Mouse (Mus musculus): ENCODE results near the gene Musk. TPM values are rescaled to one million over a fixed set of nuclear protein-coding genes. Genes with fewer than 3 reads are reported as not detected.
"Not testable (repeated sequence)": the region's sequence is repeated elsewhere in the genome, so short reads cannot be mapped to it uniquely, and the experiment has no call there.

Gene Musk
- 0.53 and 0.62 TPM in 2 replicates for polyA plus RNA-seq (2015; fragmentation: Nextera tagmentation; extraction: Ambion mirVana)

DNA sequence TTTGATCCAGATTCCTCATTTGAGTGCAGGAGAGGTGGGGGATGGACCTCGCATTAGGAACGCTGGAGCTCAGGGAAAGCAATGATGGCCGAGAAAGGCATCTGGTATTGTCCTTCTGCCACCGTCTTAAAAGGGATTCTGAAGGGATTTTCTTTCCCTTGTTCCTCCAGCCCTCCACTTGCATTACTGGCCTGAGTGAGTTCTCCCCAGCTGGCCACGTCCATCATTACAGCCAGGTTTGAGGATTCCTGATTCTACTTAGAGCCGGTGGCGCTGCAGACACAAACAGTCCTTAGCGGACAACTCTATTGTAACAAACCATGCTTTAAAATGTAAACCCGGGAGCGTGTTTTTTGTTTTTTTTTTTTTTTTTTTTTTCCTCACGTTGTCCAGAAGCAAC is at the start of gene Musk:
Musk (plus strand) TSS at position 274 of the 400 bp plus-strand sequence.
- no peak within 1 kb of the TSS for H3K4me3 ChIP-seq (replicated peaks)
- H3K27me3 ChIP-seq (replicated peaks): no peaks in the 10 kb centered on the region
- 60% methylated on average over 11 of the region's 11 CpGs for WGBS
- H3K9ac ChIP-seq: no peak within 1 kb of the TSS
- H3K4me2 ChIP-seq: peak within 1 kb of the TSS; percentile 24; the same call in 1 of the 2 replicates
- H3K9me3 ChIP-seq: no peaks in the 10 kb centered on the region
- no peak for ATAC-seq (ENCODE audit: insufficient read depth, low FRiP score, low read depth)
- H3K36me3 ChIP-seq: no peaks in the 10 kb centered on the region
- 0 out of 2 replicates have a peak, but pooled peaks cover 3% of the 10 kb centered on the region for H3K4me1 ChIP-seq
- peak within 1 kb of the TSS; percentile 38 for H3K27ac ChIP-seq

DNA sequence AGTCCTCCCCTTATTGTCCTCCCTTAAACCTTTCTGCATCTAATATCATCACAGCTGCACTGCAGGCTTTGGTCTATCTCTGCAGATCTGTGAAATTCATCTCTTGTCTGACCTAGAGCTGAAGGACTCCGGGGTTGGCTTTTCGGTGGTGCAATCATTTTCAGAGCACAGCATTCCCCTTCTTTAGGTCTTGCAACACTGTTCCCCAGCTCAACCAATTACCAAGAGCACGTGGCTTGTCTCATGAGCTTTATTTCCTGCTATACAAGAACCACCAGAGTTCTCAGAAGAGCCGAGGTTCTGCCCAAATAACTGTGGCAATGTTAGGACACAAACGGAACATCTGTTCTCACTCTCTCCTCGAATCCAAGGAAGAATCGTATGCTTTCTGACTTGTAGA is 45.3 kb upstream of the Musk start:
- H3K36me3 ChIP-seq: no peaks in the 10 kb centered on the region
- H3K4me3 ChIP-seq (replicated peaks): no peak overlapping the region
- ATAC-seq (ENCODE audit: insufficient read depth, low FRiP score, low read depth): no peak
- no peak overlapping the region for H3K27ac ChIP-seq
- no peaks in the 10 kb centered on the region for H3K27me3 ChIP-seq (replicated peaks)
- H3K9ac ChIP-seq: no peak overlapping the region
- no peaks in the 10 kb centered on the region for H3K4me1 ChIP-seq
- 76% methylated on average over 7 of the region's 7 CpGs for WGBS
- H3K9me3 ChIP-seq: no peaks in the 10 kb centered on the region
- no peak overlapping the region for H3K4me2 ChIP-seq

DNA sequence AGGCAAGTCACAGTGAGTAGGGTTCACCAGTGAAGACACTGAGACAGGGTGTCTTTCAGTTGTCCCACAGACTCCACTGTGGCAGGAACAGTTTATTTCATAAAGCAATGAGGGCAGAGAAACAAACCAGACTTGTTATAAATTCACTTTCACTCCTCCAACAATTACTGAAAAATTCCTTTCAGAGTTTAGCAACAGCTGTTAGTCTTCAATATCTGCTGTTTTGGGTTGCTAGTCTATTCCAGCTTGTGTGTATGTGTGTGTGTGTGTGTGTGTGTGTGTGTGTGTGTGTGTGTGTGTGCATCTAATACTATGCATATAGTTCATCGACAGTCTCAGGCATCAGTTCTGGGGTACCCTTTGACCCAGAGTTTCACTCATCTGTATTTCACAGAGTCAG is 40.2 kb upstream of the Musk start:
- Histone ChIP-seq H3K27ac (peak overlapping the region; percentile 58; the same call in 1 of the 2 replicates), H3K4me2 (no peak overlapping the region), H3K9ac (no peak overlapping the region), H3K9me3 (no peaks in the 10 kb centered on the region), H3K36me3 (no peaks in the 10 kb centered on the region), H3K27me3 (replicated peaks) (no peaks in the 10 kb centered on the region), H3K4me3 (replicated peaks) (no peak overlapping the region), H3K4me1 (no peaks in the 10 kb centered on the region)
- 39% methylated on average over 1 of the region's 1 CpGs for WGBS
- no peak for ATAC-seq (ENCODE audit: insufficient read depth, low FRiP score, low read depth)

DNA sequence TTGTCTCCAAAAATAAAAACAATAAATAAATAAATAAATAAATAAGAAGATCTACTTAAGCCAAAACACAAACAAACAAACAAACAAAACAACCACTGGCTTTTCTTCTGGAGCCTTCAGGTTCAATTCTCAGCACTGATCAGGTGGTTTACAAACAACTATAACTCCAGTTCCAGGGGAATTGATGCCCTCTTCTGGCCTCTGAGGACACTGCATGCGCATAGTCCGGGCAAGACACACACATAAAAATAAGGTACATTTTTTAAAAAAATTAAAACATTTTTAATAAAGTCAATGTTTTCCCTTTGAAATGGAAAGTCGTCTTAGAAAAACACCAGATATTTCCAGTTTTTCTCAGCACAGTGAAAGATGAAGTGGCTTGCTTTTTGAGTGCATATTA is 33.4 kb upstream of the Musk start:
- Histone ChIP-seq H3K27ac (no peak overlapping the region), H3K27me3 (replicated peaks) (no peaks in the 10 kb centered on the region), H3K4me1 (no peaks in the 10 kb centered on the region), H3K36me3 (no peaks in the 10 kb centered on the region), H3K4me3 (replicated peaks) (no peak overlapping the region), H3K9ac (no peak overlapping the region), H3K9me3 (no peaks in the 10 kb centered on the region), H3K4me2 (no peak overlapping the region)
- no peak for ATAC-seq (ENCODE audit: insufficient read depth, low FRiP score, low read depth)
- WGBS: 90% methylated on average over 3 of the region's 3 CpGs

DNA sequence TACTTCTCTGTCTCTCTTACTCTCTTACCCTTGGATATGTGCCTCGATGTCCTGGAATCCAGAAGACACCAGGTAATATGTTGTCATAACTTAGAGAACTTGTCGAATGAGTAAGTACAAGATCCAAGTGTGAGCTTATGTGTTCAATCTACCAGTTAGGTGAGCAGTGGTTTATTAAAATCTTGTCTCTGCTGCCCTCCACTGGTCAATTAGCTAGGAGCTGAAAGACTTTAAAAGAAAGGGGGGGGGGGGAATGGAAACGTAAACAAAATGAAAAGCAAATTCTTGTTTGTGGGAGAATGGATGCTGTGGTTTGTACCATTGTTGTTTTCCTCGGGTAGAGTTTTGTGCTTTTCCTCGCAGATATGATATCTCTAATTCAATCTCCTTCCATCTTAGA is 32.4 kb upstream of the Musk start:
- no peaks in the 10 kb centered on the region for H3K27me3 ChIP-seq (replicated peaks)
- no peaks in the 10 kb centered on the region for H3K36me3 ChIP-seq
- H3K4me2 ChIP-seq: no peak overlapping the region
- no peaks in the 10 kb centered on the region for H3K9me3 ChIP-seq
- no peaks in the 10 kb centered on the region for H3K4me1 ChIP-seq
- no peak for ATAC-seq (ENCODE audit: insufficient read depth, low FRiP score, low read depth)
- no peak overlapping the region for H3K27ac ChIP-seq
- WGBS: 26% methylated on average over 5 of the region's 5 CpGs
- no peak overlapping the region for H3K4me3 ChIP-seq (replicated peaks)
- H3K9ac ChIP-seq: no peak overlapping the region

DNA sequence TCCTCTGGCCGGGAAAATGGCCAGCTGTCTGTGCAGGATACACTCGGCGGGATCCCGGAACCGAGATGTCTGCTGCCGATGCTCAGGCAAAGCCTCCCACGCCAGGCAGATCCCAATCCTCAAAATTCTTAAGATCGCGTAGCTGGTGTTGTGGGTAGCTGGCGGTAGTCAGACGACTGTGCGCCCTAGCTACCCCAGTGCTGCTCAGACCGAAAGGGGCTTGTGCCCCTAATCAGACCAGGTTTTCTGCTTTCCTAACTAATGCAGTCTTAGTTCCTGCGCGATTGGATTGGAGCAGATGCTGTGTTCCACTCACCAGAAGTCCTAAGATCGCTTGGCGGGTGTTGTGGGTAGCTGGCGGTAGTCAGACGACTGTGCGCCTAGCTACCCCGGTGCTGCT is 25.0 kb upstream of the Musk start:
- not testable (repeated sequence) for H3K27ac ChIP-seq; H3K4me2 ChIP-seq; H3K4me3 ChIP-seq (replicated peaks); H3K27me3 ChIP-seq (replicated peaks); H3K36me3 ChIP-seq; H3K9me3 ChIP-seq; H3K4me1 ChIP-seq; H3K9ac ChIP-seq; ATAC-seq (ENCODE audit: insufficient read depth, low FRiP score, low read depth)
- 94% methylated on average over 21 of the region's 21 CpGs for WGBS

DNA sequence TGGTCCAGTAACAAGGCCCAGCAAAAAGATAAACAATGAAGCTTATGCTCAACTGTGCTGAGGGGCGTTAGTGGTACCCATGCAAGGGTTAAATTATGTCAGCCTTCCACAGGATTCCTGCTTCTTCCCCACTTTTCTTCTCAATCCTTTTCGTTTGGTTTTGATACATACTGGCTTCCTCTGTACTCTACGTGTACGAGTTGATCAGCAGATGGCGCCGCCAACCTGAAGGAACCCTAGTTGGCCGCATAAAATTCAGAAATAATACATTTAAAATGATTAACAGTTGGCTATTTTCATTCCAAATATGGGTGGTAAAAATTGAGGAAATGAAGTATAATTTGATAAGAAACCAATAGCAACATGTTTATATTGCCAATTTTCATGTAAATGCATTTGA is 19.5 kb upstream of the Musk start:
- H3K36me3 ChIP-seq: no peaks in the 10 kb centered on the region
- H3K27ac ChIP-seq: no peak overlapping the region
- no peaks in the 10 kb centered on the region for H3K9me3 ChIP-seq
- WGBS: 40% methylated on average over 7 of the region's 7 CpGs
- ATAC-seq (ENCODE audit: insufficient read depth, low FRiP score, low read depth): no peak
- no peaks in the 10 kb centered on the region for H3K4me1 ChIP-seq
- no peak overlapping the region for H3K9ac ChIP-seq
- no peak overlapping the region for H3K4me3 ChIP-seq (replicated peaks)
- no peaks in the 10 kb centered on the region for H3K27me3 ChIP-seq (replicated peaks)
- H3K4me2 ChIP-seq: no peak overlapping the region

DNA sequence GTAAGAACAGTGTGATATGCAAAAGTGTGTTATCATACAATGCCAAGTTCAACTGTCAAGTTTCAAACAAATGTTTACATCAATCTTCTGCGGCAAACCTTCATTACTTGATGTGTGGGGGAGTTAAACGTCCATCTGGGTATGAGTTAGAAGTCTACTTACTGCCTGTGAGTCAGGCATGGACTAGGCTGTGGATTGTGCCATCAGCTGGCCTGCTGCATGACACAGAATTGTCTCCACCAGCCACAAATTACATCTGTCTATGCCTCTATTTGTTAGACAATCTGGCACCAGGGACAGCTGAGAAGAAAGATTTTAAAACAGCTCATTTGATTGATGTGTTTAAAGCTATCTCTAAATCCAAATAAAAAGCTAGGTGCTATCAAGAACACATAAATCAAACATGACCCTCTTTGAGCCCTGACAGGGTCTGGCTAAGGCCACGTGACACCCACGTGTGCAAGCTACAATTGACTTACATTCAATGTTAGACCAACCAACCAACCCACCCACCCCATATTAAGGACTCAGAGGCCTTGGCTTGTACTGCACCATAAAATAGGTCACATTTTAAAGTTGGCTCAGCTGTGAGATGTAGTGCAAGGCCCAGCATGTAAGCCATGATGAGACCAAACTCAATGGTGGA is 16.7 kb upstream of the Musk start:
- Histone ChIP-seq H3K4me3 (replicated peaks) (no peak overlapping the region), H3K4me1 (no peaks in the 10 kb centered on the region), H3K4me2 (no peak overlapping the region), H3K27ac (no peak overlapping the region), H3K9me3 (no peaks in the 10 kb centered on the region), H3K27me3 (replicated peaks) (no peaks in the 10 kb centered on the region), H3K9ac (no peak overlapping the region), H3K36me3 (no peaks in the 10 kb centered on the region)
- no peak for ATAC-seq (ENCODE audit: insufficient read depth, low FRiP score, low read depth)
- WGBS: 39% methylated on average over 4 of the region's 4 CpGs

DNA sequence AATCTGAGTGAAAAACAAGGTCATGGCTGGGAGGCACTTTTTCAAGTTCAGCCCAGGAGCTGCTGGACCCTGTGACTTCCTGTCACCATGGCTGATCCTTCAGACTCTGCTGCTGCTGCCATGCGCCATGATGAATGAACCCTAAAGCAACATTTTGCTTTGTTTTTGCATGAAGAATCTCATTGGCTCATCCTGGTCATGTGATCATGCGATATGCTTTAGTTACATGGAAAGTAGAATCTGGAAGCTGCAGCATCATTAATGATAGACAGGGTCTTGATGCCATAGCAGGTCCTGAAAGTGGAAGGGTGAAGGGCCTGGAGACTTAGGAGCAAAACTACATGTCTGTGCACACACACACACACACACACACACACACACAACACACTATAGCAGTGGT is 15.8 kb upstream of the Musk start:
- ATAC-seq (ENCODE audit: insufficient read depth, low FRiP score, low read depth): no peak
- H3K4me1 ChIP-seq: no peaks in the 10 kb centered on the region
- no peaks in the 10 kb centered on the region for H3K36me3 ChIP-seq
- H3K27ac ChIP-seq: no peak overlapping the region
- no peak overlapping the region for H3K9ac ChIP-seq
- 86% methylated on average over 2 of the region's 2 CpGs for WGBS
- no peak overlapping the region for H3K4me2 ChIP-seq
- no peaks in the 10 kb centered on the region for H3K27me3 ChIP-seq (replicated peaks)
- H3K9me3 ChIP-seq: no peaks in the 10 kb centered on the region
- H3K4me3 ChIP-seq (replicated peaks): no peak overlapping the region

DNA sequence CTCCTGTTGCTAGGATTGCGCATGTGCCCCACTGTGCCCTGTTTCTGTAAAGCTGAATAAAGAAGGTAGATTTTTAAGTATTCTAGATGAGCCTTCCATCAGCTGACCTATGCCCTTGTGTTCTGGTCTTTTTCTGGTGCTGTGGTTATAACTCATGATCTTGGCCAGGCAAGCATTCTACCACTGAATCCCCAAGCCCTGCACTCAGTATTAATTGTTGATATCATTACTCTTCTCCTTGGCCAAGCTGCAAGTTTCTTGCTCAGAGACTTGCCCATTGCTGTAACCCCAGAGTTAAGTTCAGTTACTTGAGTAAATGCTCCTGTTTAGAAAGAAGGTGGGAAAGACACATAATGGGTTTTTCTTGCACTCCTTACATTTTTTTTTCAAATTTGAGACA is 14.8 kb upstream of the Musk start:
- no peak for ATAC-seq (ENCODE audit: insufficient read depth, low FRiP score, low read depth)
- H3K36me3 ChIP-seq: no peaks in the 10 kb centered on the region
- no peak overlapping the region for H3K4me2 ChIP-seq
- H3K9me3 ChIP-seq: no peaks in the 10 kb centered on the region
- H3K27me3 ChIP-seq (replicated peaks): no peaks in the 10 kb centered on the region
- H3K4me3 ChIP-seq (replicated peaks): no peak overlapping the region
- 82% methylated on average over 1 of the region's 1 CpGs for WGBS
- H3K27ac ChIP-seq: peak overlapping the region; percentile 68; the same call in 1 of the 2 replicates
- H3K9ac ChIP-seq: no peak overlapping the region
- H3K4me1 ChIP-seq: no peaks in the 10 kb centered on the region

DNA sequence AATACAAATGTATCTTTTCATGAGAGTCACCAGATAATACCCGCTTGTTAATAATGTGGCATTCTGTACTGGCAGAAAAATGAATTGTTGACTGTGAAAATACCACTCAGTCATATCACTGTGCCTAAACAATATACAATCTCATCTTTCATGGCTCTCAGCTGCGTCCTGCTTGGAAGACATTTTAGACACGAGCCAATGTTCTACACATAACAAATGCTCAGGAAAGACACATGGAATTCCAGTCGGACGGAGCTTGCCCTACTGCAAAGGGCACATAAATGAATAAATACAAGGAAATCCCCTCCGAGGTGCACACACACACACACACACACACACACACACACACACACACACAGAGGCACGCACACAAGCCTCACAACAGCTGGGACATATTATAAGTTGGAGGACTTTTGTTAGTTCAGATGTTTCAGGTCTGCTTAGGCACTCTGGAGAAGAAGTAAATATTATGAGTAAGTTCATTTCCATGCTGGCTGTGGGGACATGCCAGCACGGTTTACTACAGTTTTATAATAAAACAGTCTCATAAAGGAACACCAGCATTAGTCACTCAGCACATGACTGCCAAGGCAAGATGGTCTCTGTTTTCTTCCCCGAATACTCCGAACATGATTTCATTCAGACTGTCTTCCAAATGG is 14.1 kb upstream of the Musk start:
- no peaks in the 10 kb centered on the region for H3K4me1 ChIP-seq
- H3K9me3 ChIP-seq: no peaks in the 10 kb centered on the region
- no peaks in the 10 kb centered on the region for H3K36me3 ChIP-seq
- peak overlapping the region; percentile 75; the same call in 1 of the 2 replicates for H3K27ac ChIP-seq
- no peak overlapping the region for H3K4me3 ChIP-seq (replicated peaks)
- peak; percentile 53; the same call in 1 of the 2 replicates for ATAC-seq (ENCODE audit: insufficient read depth, low FRiP score, low read depth)
- H3K27me3 ChIP-seq (replicated peaks): no peaks in the 10 kb centered on the region
- no peak overlapping the region for H3K4me2 ChIP-seq
- 34% methylated on average over 10 of the region's 10 CpGs for WGBS
- H3K9ac ChIP-seq: no peak overlapping the region

DNA sequence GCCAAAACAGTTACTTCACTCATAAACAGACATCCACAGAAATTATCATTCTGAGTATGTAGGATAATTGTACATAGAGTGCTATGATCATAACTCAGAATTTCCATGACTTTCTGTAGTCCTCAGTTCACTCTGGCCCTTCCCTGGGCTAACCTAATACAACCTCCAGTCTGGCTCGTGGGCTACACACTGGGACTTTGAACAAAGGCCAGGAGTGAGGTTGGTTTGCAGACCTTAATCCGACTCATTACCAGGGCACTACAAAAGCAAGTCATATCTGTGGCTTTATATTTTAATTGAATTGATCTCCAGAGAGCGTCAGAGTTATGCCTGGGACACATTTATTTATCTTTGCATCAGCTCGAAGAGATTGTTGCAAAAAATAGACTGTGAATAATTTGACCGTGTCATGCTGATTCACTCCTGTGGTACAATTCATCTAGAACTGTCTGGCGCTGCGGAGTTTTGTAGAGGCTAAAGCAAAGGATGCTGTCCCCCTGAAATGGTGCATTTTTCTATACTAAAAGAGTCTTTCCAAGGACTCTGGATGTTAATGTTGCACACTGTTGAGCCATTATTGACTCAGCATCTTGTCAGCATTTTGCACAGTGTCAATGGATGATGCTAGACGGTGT is 10.4 kb upstream of the Musk start:
- 52% methylated on average over 8 of the region's 8 CpGs for WGBS
- no peak overlapping the region for H3K4me3 ChIP-seq (replicated peaks)

More for the DNA sequence above, 10.4 kb upstream of the Musk start:
- Histone ChIP-seq H3K9me3 (no peaks in the 10 kb centered on the region), H3K4me2 (no peak overlapping the region), H3K27me3 (replicated peaks) (no peaks in the 10 kb centered on the region), H3K27ac (no peak overlapping the region), H3K4me1 (no peaks in the 10 kb centered on the region), H3K36me3 (no peaks in the 10 kb centered on the region), H3K9ac (no peak overlapping the region)
- ATAC-seq (ENCODE audit: insufficient read depth, low FRiP score, low read depth): no peak
